Mouse (Mus musculus): ENCODE measurements around the gene Kdm6b. TPM values are rescaled to one million over a fixed set of nuclear protein-coding genes. Genes with fewer than 3 reads are reported as not detected.

Kdm6b gene
- total and polyA plus RNA-seq, 2 experiments from 2014 or later, result 10.5 to 20.5 TPM

GRCm38 (mm10) chr11:69401987-69402386 lies 11.5 kb downstream of the Kdm6b start:
- Histone ChIP-seq H3K4me1 (ENCODE audit: insufficient read depth, low read length) (no peaks in the 10 kb centered on the region), H3K27me3 (ENCODE audit: insufficient read depth, low read length) (no peaks in the 10 kb centered on the region), H3K4me3 (ENCODE audit: low read length) (no peak overlapping the region), H3K9ac (replicated peaks; ENCODE audit: low read length) (no peak overlapping the region), H3K36me3 (ENCODE audit: insufficient read depth, low read length) (peaks cover 65% of the 10 kb centered on the region), H3K9me3 (ENCODE audit: low read length) (no peaks in the 10 kb centered on the region), H3K4me2 (ENCODE audit: low read depth, low read length) (no peak overlapping the region), H3K27ac (no peak overlapping the region)
- no peak for ATAC-seq
- 85% methylated on average over 12 of the region's 12 CpGs for WGBS
- no peak for DNase-seq (ENCODE audit: low spot score)
- TF ChIP-seq CTCF (IDR thresholded peaks at IDR 0.05; ENCODE audit: low read depth), result no peak

GRCm38 (mm10) chr11:69401210-69401637 lies 12.3 kb downstream of the Kdm6b start:
- Histone ChIP-seq H3K9me3 (ENCODE audit: low read length) (no peaks in the 10 kb centered on the region), H3K27me3 (ENCODE audit: insufficient read depth, low read length) (no peaks in the 10 kb centered on the region), H3K4me2 (ENCODE audit: low read depth, low read length) (no peak overlapping the region), H3K9ac (replicated peaks; ENCODE audit: low read length) (no peak overlapping the region), H3K4me3 (ENCODE audit: low read length) (no peak overlapping the region), H3K36me3 (ENCODE audit: insufficient read depth, low read length) (peaks cover 58% of the 10 kb centered on the region), H3K27ac (no peak overlapping the region), H3K4me1 (ENCODE audit: insufficient read depth, low read length) (0 out of 2 replicates have a peak, but pooled peaks cover 3% of the 10 kb centered on the region)
- WGBS, result 18% methylated on average over 22 of the region's 22 CpGs
- ATAC-seq, result peak; percentile 73
- DNase-seq (ENCODE audit: low spot score), result peak; percentile 98
- peak; percentile 98 for TF ChIP-seq CTCF (IDR thresholded peaks at IDR 0.05; ENCODE audit: low read depth)

GRCm38 (mm10) chr11:69400083-69400850 lies 13.2 kb downstream of the Kdm6b start:
- Histone ChIP-seq H3K27ac (no peak overlapping the region), H3K4me1 (ENCODE audit: insufficient read depth, low read length) (0 out of 2 replicates have a peak, but pooled peaks cover 3% of the 10 kb centered on the region), H3K9me3 (ENCODE audit: low read length) (no peaks in the 10 kb centered on the region), H3K4me3 (ENCODE audit: low read length) (no peak overlapping the region), H3K4me2 (ENCODE audit: low read depth, low read length) (no peak overlapping the region), H3K9ac (replicated peaks; ENCODE audit: low read length) (no peak overlapping the region), H3K36me3 (ENCODE audit: insufficient read depth, low read length) (peaks cover 48% of the 10 kb centered on the region), H3K27me3 (ENCODE audit: insufficient read depth, low read length) (no peaks in the 10 kb centered on the region)
- ATAC-seq (no peak), DNase-seq (ENCODE audit: low spot score) (no peak)
- WGBS, result 76% methylated on average over 25 of the region's 25 CpGs
- TF ChIP-seq CTCF (IDR thresholded peaks at IDR 0.05; ENCODE audit: low read depth), result no peak

DNA sequence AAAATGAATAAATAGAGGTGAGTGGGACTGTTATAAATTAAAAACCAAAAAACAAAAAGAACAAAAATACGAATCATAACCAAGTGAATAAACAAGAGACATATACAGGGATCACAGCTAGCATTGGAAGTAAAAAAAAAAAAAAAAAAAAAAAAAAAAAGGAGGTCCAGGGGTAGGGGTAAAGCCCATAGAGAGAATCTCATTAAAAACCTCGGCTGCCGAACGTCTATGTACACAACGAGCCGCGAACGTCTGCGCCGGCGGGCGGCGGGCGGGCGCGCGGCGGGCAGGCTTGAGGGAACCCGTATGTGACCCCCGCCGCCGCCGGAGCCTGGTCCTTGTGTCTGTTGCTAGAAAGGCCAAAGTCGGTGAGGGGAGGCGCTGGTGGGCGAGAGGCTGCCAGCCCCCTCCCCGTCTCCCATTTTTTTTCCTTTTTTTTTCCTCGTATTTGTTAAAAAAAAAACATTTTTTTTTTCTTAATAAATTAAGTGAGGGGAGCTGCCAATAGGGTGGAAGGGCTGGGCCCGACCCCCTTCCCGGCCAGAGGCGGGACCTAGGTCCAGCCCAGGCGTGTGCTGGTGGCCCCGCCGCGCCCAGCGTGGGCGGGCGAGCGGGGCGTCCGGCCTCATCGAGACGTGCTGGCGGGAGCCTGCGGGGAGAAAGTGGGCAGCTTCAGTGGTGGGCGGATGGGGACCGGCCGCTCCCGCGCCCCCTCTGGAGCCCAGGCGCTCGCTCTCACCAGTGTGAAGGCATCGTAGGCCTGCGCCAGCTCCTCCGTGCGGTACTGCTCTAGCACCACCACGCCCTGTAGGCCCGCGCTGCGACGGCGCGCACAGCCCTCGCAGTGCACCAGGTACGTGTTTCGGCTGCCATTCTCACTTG lies 14.0 kb downstream of the Kdm6b start:
- ATAC-seq (no peak), DNase-seq (ENCODE audit: low spot score) (peak; percentile 12)
- Histone ChIP-seq H3K9ac (replicated peaks; ENCODE audit: low read length) (no peak overlapping the region), H3K27ac (no peak overlapping the region), H3K36me3 (ENCODE audit: insufficient read depth, low read length) (peaks cover 40% of the 10 kb centered on the region), H3K4me3 (ENCODE audit: low read length) (no peak overlapping the region), H3K4me2 (ENCODE audit: low read depth, low read length) (no peak overlapping the region), H3K4me1 (ENCODE audit: insufficient read depth, low read length) (0 out of 2 replicates have a peak, but pooled peaks cover 3% of the 10 kb centered on the region), H3K27me3 (ENCODE audit: insufficient read depth, low read length) (no peaks in the 10 kb centered on the region), H3K9me3 (ENCODE audit: low read length) (no peaks in the 10 kb centered on the region)
- no peak for TF ChIP-seq CTCF (IDR thresholded peaks at IDR 0.05; ENCODE audit: low read depth)
- WGBS, result 25% methylated on average over 65 of the region's 66 CpGs

DNA sequence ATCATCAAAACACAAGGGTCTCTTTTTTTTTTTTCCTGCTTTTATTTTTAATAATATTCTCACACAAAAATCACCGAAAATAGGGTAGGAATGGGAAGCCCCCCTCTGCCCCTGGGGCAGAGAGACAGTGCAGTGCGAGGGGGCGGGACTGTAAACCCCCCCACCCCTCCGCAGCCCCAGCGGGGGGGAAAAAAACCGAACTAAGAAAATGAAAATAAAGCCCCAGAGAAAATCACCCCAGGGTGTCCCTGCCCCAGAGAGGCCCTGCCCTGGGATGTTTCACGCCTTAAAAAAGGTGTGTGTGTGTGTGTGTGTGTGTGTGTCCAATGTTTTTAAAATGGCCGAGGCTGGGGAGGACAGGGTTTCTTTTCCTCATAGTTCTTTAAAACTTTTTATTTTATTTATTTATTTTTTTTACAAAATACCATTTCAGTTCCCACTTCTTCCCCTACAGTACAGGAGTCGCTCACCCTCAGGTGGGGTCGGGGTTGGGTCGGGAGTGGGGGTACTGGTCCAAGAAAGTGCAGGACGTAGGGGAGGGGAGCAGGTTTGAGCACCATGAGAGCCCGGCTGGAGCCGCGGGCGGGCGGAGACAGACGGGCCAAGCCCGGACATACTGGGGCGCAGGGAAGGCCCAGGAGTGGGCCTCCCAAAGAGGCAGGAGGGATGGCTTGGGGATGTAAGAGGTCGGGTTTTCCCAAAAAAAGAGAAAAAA lies 14.8 kb downstream of the Kdm6b start:
- 0 out of 2 replicates have a peak, but pooled peaks cover 3% of the 10 kb centered on the region for H3K4me1 ChIP-seq (ENCODE audit: insufficient read depth, low read length)
- 32% methylated on average over 21 of the region's 21 CpGs for WGBS
- DNase-seq (ENCODE audit: low spot score) (no peak), ATAC-seq (no peak)
- H3K4me3 ChIP-seq (ENCODE audit: low read length), result no peak overlapping the region
- H3K27ac ChIP-seq, result no peak overlapping the region
- H3K9ac ChIP-seq (replicated peaks; ENCODE audit: low read length), result no peak overlapping the region
- H3K36me3 ChIP-seq (ENCODE audit: insufficient read depth, low read length), result peaks cover 33% of the 10 kb centered on the region
- H3K27me3 ChIP-seq (ENCODE audit: insufficient read depth, low read length), result no peaks in the 10 kb centered on the region
- H3K4me2 ChIP-seq (ENCODE audit: low read depth, low read length), result peak overlapping the region; percentile 92; the same call in 1 of the 2 replicates
- no peaks in the 10 kb centered on the region for H3K9me3 ChIP-seq (ENCODE audit: low read length)
- TF ChIP-seq CTCF (IDR thresholded peaks at IDR 0.05; ENCODE audit: low read depth), result no peak

DNA sequence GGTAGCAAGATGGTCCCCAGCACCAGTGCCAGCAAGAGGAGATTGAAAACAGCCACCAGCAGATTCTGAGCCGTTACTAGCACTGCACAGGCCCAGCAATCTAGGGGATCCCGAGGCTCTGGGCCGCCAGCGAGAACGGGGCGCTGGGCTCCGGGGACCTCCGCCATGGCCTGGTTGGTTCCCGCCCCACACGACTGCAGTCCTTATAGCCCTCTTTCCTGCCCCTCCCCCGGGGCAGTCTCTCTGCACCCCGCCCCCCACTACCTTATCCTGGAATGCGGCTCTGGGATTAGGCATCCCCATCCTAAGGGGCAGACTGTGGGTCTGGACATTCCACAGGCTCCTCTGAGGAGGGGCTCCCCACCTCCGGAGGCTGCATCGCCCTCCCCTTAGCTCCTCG lies 15.4 kb downstream of the Kdm6b start, which contains the start of gene Tmem88:
Tmem88 (minus strand) TSS at position 176 of the 400 bp plus-strand sequence.
- no peak for DNase-seq (ENCODE audit: low spot score)
- H3K9ac ChIP-seq (replicated peaks; ENCODE audit: low read length), result peak within 1 kb of the TSS; percentile 38
- no peaks in the 10 kb centered on the region for H3K27me3 ChIP-seq (ENCODE audit: insufficient read depth, low read length)
- H3K27ac ChIP-seq, result peak within 1 kb of the TSS; percentile 94
- H3K4me2 ChIP-seq (ENCODE audit: low read depth, low read length), result peak within 1 kb of the TSS; percentile 92
- no peaks in the 10 kb centered on the region for H3K9me3 ChIP-seq (ENCODE audit: low read length)
- peaks cover 27% of the 10 kb centered on the region for H3K36me3 ChIP-seq (ENCODE audit: insufficient read depth, low read length)
- 18% methylated on average over 15 of the region's 16 CpGs for WGBS
- no peak for ATAC-seq
- no peak for TF ChIP-seq CTCF (IDR thresholded peaks at IDR 0.05; ENCODE audit: low read depth)
- H3K4me3 ChIP-seq (ENCODE audit: low read length), result peak within 1 kb of the TSS; percentile 21
- 0 out of 2 replicates have a peak, but pooled peaks cover 3% of the 10 kb centered on the region for H3K4me1 ChIP-seq (ENCODE audit: insufficient read depth, low read length)

All from hindbrain, postnatal 0 days (tissue).